Mouse (Mus musculus): ENCODE measurements at regions not wholly inside any gene's neighbourhood (a gene's known extent, or its start where the extent isn't known, plus 50 kb on each side); places are given as distances from the start of the nearest gene placed in this dataset.

DNA sequence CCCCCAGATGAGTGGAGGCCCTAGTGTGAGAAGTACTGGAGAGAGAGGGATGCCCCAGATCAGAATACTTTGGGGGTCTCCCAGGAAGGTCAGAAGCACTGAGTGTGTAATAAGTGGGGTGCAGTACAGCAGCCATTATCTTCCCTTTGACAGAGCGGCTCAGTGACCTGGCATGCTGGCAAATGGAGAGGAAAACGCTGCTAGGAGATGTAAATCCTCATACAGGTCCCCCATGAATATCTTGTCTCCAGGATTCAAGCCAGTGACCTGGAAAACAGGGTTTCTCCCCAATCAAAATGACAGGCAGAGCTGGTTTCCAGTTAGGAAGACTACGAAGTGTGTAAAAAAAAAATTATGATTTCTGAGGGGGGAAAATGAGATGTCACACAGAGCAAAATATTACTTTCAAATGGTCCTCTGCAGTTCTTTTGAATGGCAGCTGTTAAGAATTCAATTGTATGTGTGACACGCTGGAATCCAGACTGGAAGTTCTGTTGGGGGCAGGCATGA, 299.0 kb upstream of the Itga1 start:
- Histone ChIP-seq H3K4me3 (ENCODE audit: low read depth, low read length) (no peak overlapping the region), H3K9me3 (ENCODE audit: control insufficient read depth, low read depth, low read length) (no peaks in the 10 kb centered on the region), H3K27ac (ENCODE audit: low read length) (no peak overlapping the region), H3K27me3 (ENCODE audit: control insufficient read depth, insufficient read depth, low read length) (no peaks in the 10 kb centered on the region), H3K9ac (replicated peaks; ENCODE audit: low read depth, low read length) (no peak overlapping the region), H3K4me2 (replicated peaks; ENCODE audit: low read depth, low read length) (no peak overlapping the region), H3K36me3 (ENCODE audit: control insufficient read depth, insufficient read depth, low read length) (no peaks in the 10 kb centered on the region), H3K4me1 (ENCODE audit: control insufficient read depth, insufficient read depth, low read length) (no peaks in the 10 kb centered on the region)
- WGBS = 74% methylated on average over 4 of the region's 4 CpGs
- ATAC-seq (ENCODE audit: insufficient number of reproducible peaks, insufficient read depth, low FRiP score, low read depth) = no peak

DNA sequence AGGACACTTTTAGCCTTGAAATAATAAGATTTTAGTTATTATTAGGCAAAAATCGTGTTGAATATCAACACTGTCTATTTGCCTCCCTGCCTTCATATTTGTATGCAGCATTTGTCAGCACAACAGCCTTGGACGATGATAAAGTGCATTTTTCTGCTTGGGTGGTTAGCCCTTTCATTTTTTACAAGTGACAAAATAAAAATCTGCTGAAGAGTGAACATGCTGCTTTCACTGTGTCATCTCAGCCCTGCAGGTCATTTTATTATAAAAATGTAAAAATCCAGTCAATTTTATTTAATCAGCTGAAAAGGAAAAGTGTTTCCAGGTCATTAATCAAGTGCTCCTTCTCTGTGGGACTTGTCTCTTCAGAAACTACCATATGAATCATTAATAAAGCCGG, 277.9 kb upstream of the Itga1 start:
- no peak overlapping the region for H3K9ac ChIP-seq (replicated peaks; ENCODE audit: low read depth, low read length)
- no peaks in the 10 kb centered on the region for H3K36me3 ChIP-seq (ENCODE audit: control insufficient read depth, insufficient read depth, low read length)
- WGBS = 54% methylated on average over 3 of the region's 3 CpGs
- no peak overlapping the region for H3K4me2 ChIP-seq (replicated peaks; ENCODE audit: low read depth, low read length)
- H3K4me1 ChIP-seq (ENCODE audit: control insufficient read depth, insufficient read depth, low read length) = no peaks in the 10 kb centered on the region
- no peaks in the 10 kb centered on the region for H3K27me3 ChIP-seq (ENCODE audit: control insufficient read depth, insufficient read depth, low read length)
- no peak for ATAC-seq (ENCODE audit: insufficient number of reproducible peaks, insufficient read depth, low FRiP score, low read depth)
- H3K9me3 ChIP-seq (ENCODE audit: control insufficient read depth, low read depth, low read length) = no peaks in the 10 kb centered on the region
- no peak overlapping the region for H3K27ac ChIP-seq (ENCODE audit: low read length)
- H3K4me3 ChIP-seq (ENCODE audit: low read depth, low read length) = no peak overlapping the region

DNA sequence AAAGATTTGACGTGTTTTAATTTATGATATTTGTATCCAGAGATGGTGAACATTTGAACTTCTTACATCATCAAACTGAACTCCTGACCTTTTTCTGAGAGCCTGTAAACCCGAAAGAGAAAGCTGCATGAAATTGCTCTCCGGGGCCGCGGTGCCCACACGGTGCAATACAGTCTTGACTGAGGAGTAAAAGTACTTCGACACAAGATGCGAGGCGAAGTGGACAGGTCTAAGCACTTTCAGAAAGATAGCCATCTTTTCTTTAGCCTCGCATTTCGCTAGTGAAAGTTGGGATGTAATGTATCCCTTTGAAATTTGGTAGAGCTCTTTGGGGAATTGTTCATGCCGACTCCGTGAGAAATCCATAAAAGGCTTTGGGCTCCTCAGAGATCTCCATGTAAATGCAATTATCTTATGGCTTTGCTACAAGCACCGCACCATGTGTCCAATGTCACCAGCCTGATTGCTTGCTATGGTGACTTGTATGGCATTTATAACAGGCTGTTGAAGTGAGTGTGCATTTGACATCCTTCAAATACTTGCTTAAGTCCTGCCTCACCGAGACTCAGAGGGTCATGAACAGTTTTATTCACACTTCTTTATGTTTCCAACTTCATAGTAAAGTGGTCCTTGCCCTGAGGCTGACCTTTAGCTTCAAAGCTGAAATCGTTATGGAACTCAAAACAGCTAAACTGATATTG, 274.6 kb upstream of the Itga1 start:
- Histone ChIP-seq H3K9ac (replicated peaks; ENCODE audit: low read depth, low read length) (no peak overlapping the region), H3K4me2 (replicated peaks; ENCODE audit: low read depth, low read length) (no peak overlapping the region), H3K4me3 (ENCODE audit: low read depth, low read length) (no peak overlapping the region), H3K27ac (ENCODE audit: low read length) (no peak overlapping the region), H3K4me1 (ENCODE audit: control insufficient read depth, insufficient read depth, low read length) (no peaks in the 10 kb centered on the region), H3K36me3 (ENCODE audit: control insufficient read depth, insufficient read depth, low read length) (no peaks in the 10 kb centered on the region), H3K27me3 (ENCODE audit: control insufficient read depth, insufficient read depth, low read length) (no peaks in the 10 kb centered on the region), H3K9me3 (ENCODE audit: control insufficient read depth, low read depth, low read length) (no peaks in the 10 kb centered on the region)
- ATAC-seq (ENCODE audit: insufficient number of reproducible peaks, insufficient read depth, low FRiP score, low read depth) = no peak
- WGBS = 71% methylated on average over 16 of the region's 16 CpGs

DNA sequence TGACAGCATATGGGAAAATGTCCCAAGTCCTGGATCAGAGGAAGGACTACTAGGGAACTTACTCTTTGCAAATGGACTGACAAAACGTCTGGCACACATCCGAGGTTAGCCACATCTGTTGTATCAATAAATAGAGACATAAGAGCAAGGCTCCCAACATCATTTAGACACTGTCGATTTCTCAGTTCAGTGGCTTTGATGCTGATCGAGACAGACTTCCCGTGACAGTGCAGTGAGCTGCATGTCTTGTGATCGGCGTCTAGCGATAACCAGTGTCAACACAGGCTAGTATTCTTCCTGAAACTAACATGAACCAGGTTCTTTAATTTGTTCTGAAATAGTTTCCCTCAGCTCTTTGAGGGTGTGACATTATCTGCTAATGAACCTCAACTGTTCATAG, 259.7 kb upstream of the Itga1 start:
- Histone ChIP-seq H3K27me3 (ENCODE audit: control insufficient read depth, insufficient read depth, low read length) (no peaks in the 10 kb centered on the region), H3K27ac (ENCODE audit: low read length) (no peak overlapping the region), H3K9ac (replicated peaks; ENCODE audit: low read depth, low read length) (no peak overlapping the region), H3K4me1 (ENCODE audit: control insufficient read depth, insufficient read depth, low read length) (no peaks in the 10 kb centered on the region), H3K36me3 (ENCODE audit: control insufficient read depth, insufficient read depth, low read length) (no peaks in the 10 kb centered on the region), H3K4me2 (replicated peaks; ENCODE audit: low read depth, low read length) (no peak overlapping the region), H3K9me3 (ENCODE audit: control insufficient read depth, low read depth, low read length) (no peaks in the 10 kb centered on the region), H3K4me3 (ENCODE audit: low read depth, low read length) (no peak overlapping the region)
- 78% methylated on average over 8 of the region's 8 CpGs for WGBS
- ATAC-seq (ENCODE audit: insufficient number of reproducible peaks, insufficient read depth, low FRiP score, low read depth) = no peak

DNA sequence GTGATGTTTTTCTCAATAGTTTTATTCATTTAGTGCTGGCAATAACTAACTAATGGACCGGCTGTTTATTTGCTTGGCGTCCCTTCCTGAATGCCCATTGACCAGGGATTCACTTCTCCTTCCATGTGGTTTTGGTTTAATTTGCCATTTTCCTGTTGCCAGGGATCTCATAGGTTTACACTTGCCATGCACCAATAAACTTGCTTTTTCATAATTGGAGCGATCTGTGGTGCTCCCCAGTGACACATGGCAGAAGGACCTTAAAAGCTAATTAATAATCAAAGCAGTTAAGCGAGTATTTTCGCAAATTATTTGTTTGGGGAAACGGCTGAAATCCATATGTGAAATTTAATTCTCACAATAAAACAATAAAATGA, 245.2 kb upstream of the Itga1 start:
- WGBS = 66% methylated on average over 6 of the region's 6 CpGs
- no peaks in the 10 kb centered on the region for H3K4me1 ChIP-seq (ENCODE audit: control insufficient read depth, insufficient read depth, low read length)

DNA sequence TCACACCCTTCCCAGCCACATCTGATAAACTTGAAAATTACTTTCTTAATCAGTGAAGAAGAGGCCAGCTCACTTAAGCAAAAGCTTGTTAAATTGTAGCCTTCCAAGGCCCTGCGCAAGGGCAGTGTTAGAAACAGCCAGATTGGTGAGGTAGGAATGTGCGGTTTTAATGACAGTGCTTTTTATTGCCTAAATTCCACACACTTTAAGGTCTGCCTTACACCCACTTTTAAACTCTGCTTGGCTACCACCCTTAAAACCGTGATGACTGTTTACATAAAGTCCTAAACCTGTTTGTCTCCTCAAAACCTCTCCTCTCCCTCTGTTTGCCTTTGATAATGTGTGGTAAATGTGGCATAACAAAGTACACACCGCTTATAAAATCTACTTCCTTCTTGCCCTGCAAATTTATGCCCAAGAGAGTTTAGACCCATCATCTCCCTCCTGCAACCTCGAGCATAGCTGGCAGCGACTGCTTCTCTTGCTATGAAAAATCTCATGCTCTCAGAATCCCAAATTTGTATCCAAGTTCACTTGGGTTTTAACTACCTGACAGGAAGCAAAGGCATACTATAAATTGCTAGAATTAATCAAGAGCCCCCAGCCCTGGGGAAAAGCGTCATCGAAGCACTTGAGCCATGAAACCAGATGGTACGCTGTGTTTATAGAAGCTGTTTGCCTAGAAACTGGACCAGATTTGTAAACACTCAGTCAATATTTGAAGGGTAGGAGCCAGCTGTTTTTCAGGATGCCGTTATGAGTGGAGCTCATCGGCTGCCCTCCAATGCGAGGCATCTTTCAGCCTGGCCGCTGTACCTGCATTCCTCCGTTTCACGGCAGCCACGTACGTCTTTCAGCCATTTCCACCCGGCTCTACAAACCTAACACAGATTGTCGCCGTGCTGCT, 244.6 kb upstream of the Itga1 start:
- Histone ChIP-seq H3K9ac (replicated peaks; ENCODE audit: low read depth, low read length) (no peak overlapping the region), H3K27me3 (ENCODE audit: control insufficient read depth, insufficient read depth, low read length) (no peaks in the 10 kb centered on the region), H3K27ac (ENCODE audit: low read length) (no peak overlapping the region), H3K9me3 (ENCODE audit: control insufficient read depth, low read depth, low read length) (no peaks in the 10 kb centered on the region), H3K36me3 (ENCODE audit: control insufficient read depth, insufficient read depth, low read length) (no peaks in the 10 kb centered on the region), H3K4me2 (replicated peaks; ENCODE audit: low read depth, low read length) (peak overlapping the region; percentile 48), H3K4me1 (ENCODE audit: control insufficient read depth, insufficient read depth, low read length) (no peaks in the 10 kb centered on the region), H3K4me3 (ENCODE audit: low read depth, low read length) (peak overlapping the region; percentile 15)
- 28% methylated on average over 20 of the region's 20 CpGs for WGBS
- no peak for ATAC-seq (ENCODE audit: insufficient number of reproducible peaks, insufficient read depth, low FRiP score, low read depth)

More for the DNA sequence above, 245.2 kb upstream of the Itga1 start:
- Histone ChIP-seq H3K9me3 (ENCODE audit: control insufficient read depth, low read depth, low read length) (no peaks in the 10 kb centered on the region), H3K27me3 (ENCODE audit: control insufficient read depth, insufficient read depth, low read length) (no peaks in the 10 kb centered on the region), H3K4me2 (replicated peaks; ENCODE audit: low read depth, low read length) (peak overlapping the region; percentile 48), H3K27ac (ENCODE audit: low read length) (no peak overlapping the region), H3K9ac (replicated peaks; ENCODE audit: low read depth, low read length) (no peak overlapping the region), H3K4me3 (ENCODE audit: low read depth, low read length) (peak overlapping the region; percentile 15), H3K36me3 (ENCODE audit: control insufficient read depth, insufficient read depth, low read length) (no peaks in the 10 kb centered on the region)
- ATAC-seq (ENCODE audit: insufficient number of reproducible peaks, insufficient read depth, low FRiP score, low read depth) = no peak

DNA sequence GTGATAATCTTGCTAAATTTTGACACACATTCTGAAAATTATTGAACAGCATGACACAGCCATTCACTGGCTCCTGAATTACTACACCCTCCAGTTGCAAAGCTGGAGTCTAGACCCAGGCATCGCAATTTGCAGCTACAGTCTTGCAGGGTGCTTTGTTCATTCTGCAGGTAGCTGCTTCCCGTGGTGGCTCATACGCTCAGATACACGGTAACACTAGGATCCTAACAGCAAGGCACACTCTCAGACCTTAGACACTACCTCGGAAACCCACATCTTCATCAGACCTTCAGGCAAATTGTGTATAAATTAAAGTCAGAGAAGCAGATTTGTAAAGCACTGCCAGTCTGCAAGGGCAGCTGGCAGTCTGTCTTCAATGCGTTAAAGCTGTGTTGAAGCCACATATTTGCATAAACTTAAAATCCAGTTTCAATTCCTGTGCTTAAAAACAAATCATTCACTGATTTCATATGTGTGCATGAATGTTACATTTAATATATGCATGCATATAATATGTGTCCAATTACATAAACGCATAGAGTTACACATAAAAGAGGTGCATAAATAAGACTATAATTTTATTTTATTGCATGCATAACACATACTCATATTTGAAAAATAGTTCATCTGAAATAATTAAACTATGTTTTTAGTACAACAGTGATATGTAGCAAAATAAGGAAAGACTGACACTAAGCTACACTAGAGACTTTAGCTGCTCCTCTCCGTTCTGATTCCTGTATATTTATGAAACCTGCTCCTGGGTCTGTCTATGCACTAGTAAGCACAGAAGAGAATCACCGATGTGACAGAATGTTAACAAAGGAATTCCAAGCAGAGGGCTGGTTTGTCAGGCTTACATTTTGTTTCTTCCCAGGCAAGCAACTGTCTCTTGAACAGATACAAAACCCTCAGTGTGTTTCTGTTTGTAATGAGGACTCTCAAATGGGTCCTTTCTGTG, 227.5 kb upstream of the Itga1 start:
- H3K4me2 ChIP-seq (replicated peaks; ENCODE audit: low read depth, low read length) = no peak overlapping the region
- H3K27ac ChIP-seq (ENCODE audit: low read length) = no peak overlapping the region
- no peaks in the 10 kb centered on the region for H3K36me3 ChIP-seq (ENCODE audit: control insufficient read depth, insufficient read depth, low read length)
- ATAC-seq (ENCODE audit: insufficient number of reproducible peaks, insufficient read depth, low FRiP score, low read depth) = no peak
- no peak overlapping the region for H3K4me3 ChIP-seq (ENCODE audit: low read depth, low read length)
- no peaks in the 10 kb centered on the region for H3K27me3 ChIP-seq (ENCODE audit: control insufficient read depth, insufficient read depth, low read length)
- H3K4me1 ChIP-seq (ENCODE audit: control insufficient read depth, insufficient read depth, low read length) = no peaks in the 10 kb centered on the region
- WGBS = 75% methylated on average over 9 of the region's 9 CpGs
- no peak overlapping the region for H3K9ac ChIP-seq (replicated peaks; ENCODE audit: low read depth, low read length)
- H3K9me3 ChIP-seq (ENCODE audit: control insufficient read depth, low read depth, low read length) = no peaks in the 10 kb centered on the region

DNA sequence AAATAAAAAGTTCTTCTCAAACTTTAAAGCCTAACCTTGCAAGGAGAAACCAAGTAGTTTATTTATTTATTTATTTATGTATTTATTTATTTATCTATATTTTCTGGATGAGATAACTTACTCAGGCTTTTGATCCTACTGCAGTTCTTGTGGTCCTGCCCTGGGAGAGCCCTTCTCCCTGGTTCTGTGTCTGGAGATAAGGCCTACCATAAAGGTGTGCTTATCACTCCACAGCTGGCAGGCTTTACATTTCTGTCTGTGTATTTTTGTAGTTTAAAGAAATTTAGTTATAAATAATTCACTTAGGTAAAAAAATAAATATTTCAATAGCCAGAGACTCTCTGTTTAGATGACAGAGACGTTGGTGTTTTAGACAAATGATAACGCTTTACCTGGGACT, 224.5 kb upstream of the Itga1 start:
- ATAC-seq (ENCODE audit: insufficient number of reproducible peaks, insufficient read depth, low FRiP score, low read depth) = no peak
- no peaks in the 10 kb centered on the region for H3K36me3 ChIP-seq (ENCODE audit: control insufficient read depth, insufficient read depth, low read length)
- H3K4me2 ChIP-seq (replicated peaks; ENCODE audit: low read depth, low read length) = no peak overlapping the region
- 72% methylated on average over 2 of the region's 2 CpGs for WGBS
- no peaks in the 10 kb centered on the region for H3K27me3 ChIP-seq (ENCODE audit: control insufficient read depth, insufficient read depth, low read length)
- H3K9ac ChIP-seq (replicated peaks; ENCODE audit: low read depth, low read length) = no peak overlapping the region
- H3K9me3 ChIP-seq (ENCODE audit: control insufficient read depth, low read depth, low read length) = no peaks in the 10 kb centered on the region
- no peak overlapping the region for H3K27ac ChIP-seq (ENCODE audit: low read length)
- no peak overlapping the region for H3K4me3 ChIP-seq (ENCODE audit: low read depth, low read length)
- no peaks in the 10 kb centered on the region for H3K4me1 ChIP-seq (ENCODE audit: control insufficient read depth, insufficient read depth, low read length)
